Mouse (Mus musculus): ENCODE data around the gene Olfr284. TPM values are rescaled to one million over a fixed set of nuclear protein-coding genes. Genes with fewer than 3 reads are reported as not detected.

Gene Olfr284
- total RNA-seq (2021): not detected

- no peak for DNase-seq
- intact Hi-C loops (cut with DNase I): no loop called here
Observed at GRCm38 (mm10) chr15:98340887-98341286, at the start of gene Olfr284. TSS of gene Olfr284 (minus strand) at chr15:98340987.

- DNase-seq: peak; percentile 66 to 76
- intact Hi-C loops (cut with DNase I): loop anchor here (2.0 to 5.0 kb wide), 2 partner anchors 207 to 297 kb away; partner anchors contain the start of genes Pfkm and Senp1
Observed at GRCm38 (mm10) chr15:98389796-98390195, 49.0 kb upstream of the Olfr284 start.

- intact Hi-C loops (cut with DNase I): loop anchor here (2.0 kb wide), 1 partner anchor 205 kb away; no protein-coding TSS in a partner anchor
- DNase-seq: no peak
Observed at GRCm38 (mm10) chr15:98387621-98388020, 46.8 kb upstream of the Olfr284 start.

GRCm38 (mm10) chr15:98380846-98381245, 40.1 kb upstream of the Olfr284 start, which contains the start of gene Olfr283:
TSS of gene Olfr283 (minus strand) at chr15:98380946.
- intact Hi-C loops (cut with DNase I): no loop called here
- DNase-seq: no peak

- DNase-seq: no peak
- intact Hi-C loops (cut with DNase I): no loop called here
Observed at GRCm38 (mm10) chr15:98378209-98378608, 37.4 kb upstream of the Olfr284 start.

GRCm38 (mm10) chr15:98317177-98317724, 23.5 kb downstream of the Olfr284 start, which contains the start of gene Olfr285:
TSS of gene Olfr285 (minus strand) at chr15:98317353.
- no peak for DNase-seq
- intact Hi-C loops (cut with DNase I): no loop called here

- intact Hi-C loops (cut with DNase I): no loop called here
- DNase-seq: no peak
Observed at GRCm38 (mm10) chr15:98315703-98316102, 25.1 kb downstream of the Olfr284 start.

- intact Hi-C loops (cut with DNase I): no loop called here
- DNase-seq: peak; percentile 31 to 32
Observed at GRCm38 (mm10) chr15:98295628-98296551, 44.9 kb downstream of the Olfr284 start, which contains the start of gene Zfp641. TSS of gene Zfp641 (minus strand) at chr15:98296161.

- intact Hi-C loops (cut with DNase I): no loop called here
- no peak for DNase-seq
Observed at GRCm38 (mm10) chr15:98293651-98294050, 47.1 kb downstream of the Olfr284 start.

Other genes starting within 250 kb of the Olfr284 start
- 100 to 1,000 TPM; 876 to 924 TPM for gene Pfkm, start 248.4 kb downstream of the Olfr284 start, total RNA-seq (2021)
- gene Senp1, start 247.2 kb downstream of the Olfr284 start, total RNA-seq (2021): 10 to 100 TPM in 1 of 2 experiments, 1 to 10 TPM in 1; 9.9 to 11.3 TPM
- gene Asb8, start 175.4 kb downstream of the Olfr284 start, total RNA-seq (2021): 100 to 1,000 TPM in 1 of 2 experiments, 10 to 100 TPM in 1; 98.7 to 109 TPM
- 1 to 10 TPM in 1 of 2 experiments, under 1 TPM in 1; 0.60 to 1.0 TPM for gene Ccdc184, start 173.8 kb downstream of the Olfr284 start, total RNA-seq (2021)
- gene Olfr288, start 145.4 kb downstream of the Olfr284 start, total RNA-seq (2021): not detected
- not detected for gene Gm44579, start 120.0 kb downstream of the Olfr284 start, total RNA-seq (2021)
- not detected for gene Olfr287, start 119.9 kb downstream of the Olfr284 start, total RNA-seq (2021)
- not detected for gene Olfr286, start 106.5 kb downstream of the Olfr284 start, total RNA-seq (2021)
- gene H1fnt, start 83.7 kb downstream of the Olfr284 start, total RNA-seq (2021): not detected
- gene Zfp641, start 44.8 kb downstream of the Olfr284 start, total RNA-seq (2021): 1 to 10 TPM; 5.7 to 6.7 TPM
- not detected for gene Olfr285, start 23.6 kb downstream of the Olfr284 start, total RNA-seq (2021)
- not detected for gene Olfr283, start 40.0 kb upstream of the Olfr284 start, total RNA-seq (2021)
- gene Olfr282, start 90.2 kb upstream of the Olfr284 start, total RNA-seq (2021): not detected
- not detected for gene Olfr281, start 111.6 kb upstream of the Olfr284 start, total RNA-seq (2021)
- not detected for gene OR5BS1P, start 128.9 kb upstream of the Olfr284 start, total RNA-seq (2021)
- not detected for gene Lalba, start 141.7 kb upstream of the Olfr284 start, total RNA-seq (2021)
- gene Olfr279, start 151.4 kb upstream of the Olfr284 start, total RNA-seq (2021): not detected
- 10 to 100 TPM; 75.0 to 79.4 TPM for gene Kansl2, start 193.3 kb upstream of the Olfr284 start, total RNA-seq (2021)
- gene Ccnt1, start 229.9 kb upstream of the Olfr284 start, total RNA-seq (2021): 10 to 100 TPM; 27.6 to 32.1 TPM
- 1 to 10 TPM; 1.6 TPM for gene 4930415O20Rik, start 230.0 kb upstream of the Olfr284 start, total RNA-seq (2021)

Data from heart, postnatal 36 days (tissue).